Mouse (Mus musculus): ENCODE measurements around the gene Arglu1. TPM values are rescaled to one million over a fixed set of nuclear protein-coding genes. Genes with fewer than 3 reads are reported as not detected.

The Arglu1 gene
- polyA plus RNA-seq, 1 experiment from 2014 or later: 121 TPM

DNA sequence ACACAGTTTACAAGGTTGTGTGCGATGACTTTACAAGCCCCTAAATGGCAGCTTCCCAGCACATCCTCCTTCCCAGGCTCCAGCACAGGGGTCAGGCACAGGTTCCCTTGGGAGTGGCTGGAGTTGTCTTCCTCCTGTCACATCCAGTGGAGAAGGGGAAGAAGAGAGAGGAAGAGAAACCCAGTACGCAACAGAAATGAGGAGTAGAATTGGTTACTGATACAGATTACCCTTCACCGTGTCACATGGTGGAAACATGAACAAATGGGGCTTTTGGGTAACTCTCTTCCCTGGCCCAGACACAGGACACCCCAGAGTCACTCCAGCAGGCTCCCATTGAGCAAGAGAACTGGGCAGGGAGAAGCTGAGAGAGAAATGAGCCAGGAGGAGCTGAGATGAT, 40.8 kb downstream of the Arglu1 start:
- no peaks in the 10 kb centered on the region for H3K27me3 ChIP-seq
- CTCF ChIA-PET: no interaction called here
- TF ChIP-seq CTCF (IDR thresholded peaks at IDR 0.05): no peak
- in situ Hi-C loops (cut with MboI; ENCODE audit: low pct_unique_long_range_greater_than_20kb): no loop called here
- ATAC-seq (no peak), DNase-seq (ENCODE audit: low read depth, low spot score) (no peak)
- POLR2A ChIA-PET: no interaction called here

GRCm38 (mm10) chr8:8648686-8649085, 41.6 kb downstream of the Arglu1 start:
- ATAC-seq: no peak

DNA sequence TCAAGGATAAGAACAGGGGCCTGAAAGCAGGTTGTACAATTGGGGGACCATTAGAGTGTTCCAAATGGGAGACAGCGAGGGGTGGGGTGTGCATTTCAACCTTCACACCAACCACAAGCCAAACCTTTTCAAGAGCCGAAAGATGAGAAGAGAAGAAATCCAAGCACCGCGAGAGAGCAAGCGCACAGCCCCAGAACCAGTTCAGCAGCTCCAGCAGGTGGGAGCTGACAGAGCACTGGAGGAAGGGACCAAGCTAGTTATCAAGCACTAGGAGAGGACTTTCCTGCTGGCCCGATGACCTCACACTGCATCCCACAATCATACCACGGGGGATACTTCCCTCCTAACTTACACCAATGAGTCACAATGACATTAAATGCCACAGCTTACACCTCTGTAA, 42.5 kb downstream of the Arglu1 start:
- ChIA-PET POLR2A (interaction anchor here (1.2 kb wide), 2 partner anchors 9 to 10 kb away, joined by 3 to 4 read pairs; no protein-coding TSS in a partner anchor), CTCF (no interaction called here)
- ATAC-seq (no peak), DNase-seq (ENCODE audit: low read depth, low spot score) (no peak)
- no peak for TF ChIP-seq CTCF (IDR thresholded peaks at IDR 0.05)
- no peaks in the 10 kb centered on the region for H3K27me3 ChIP-seq
- in situ Hi-C loops (cut with MboI; ENCODE audit: low pct_unique_long_range_greater_than_20kb): no loop called here

More at GRCm38 (mm10) chr8:8648686-8649085, 41.6 kb downstream of the Arglu1 start:
- ChIA-PET POLR2A (interaction anchor here (1.2 kb wide), 2 partner anchors 8 to 9 kb away, joined by 3 to 4 read pairs; no protein-coding TSS in a partner anchor), CTCF (no interaction called here)
- H3K27me3 ChIP-seq: no peaks in the 10 kb centered on the region
- TF ChIP-seq CTCF (IDR thresholded peaks at IDR 0.05): no peak
- no peak for DNase-seq (ENCODE audit: low read depth, low spot score)
- in situ Hi-C loops (cut with MboI; ENCODE audit: low pct_unique_long_range_greater_than_20kb): no loop called here

GRCm38 (mm10) chr8:8647319-8647718, 43.0 kb downstream of the Arglu1 start:
- ChIA-PET CTCF (no interaction called here), POLR2A (interaction anchor here (1.2 kb wide), 1 partner anchor 9 kb away, joined by 3 read pairs; no protein-coding TSS in a partner anchor)
- peak; percentile 51 for TF ChIP-seq CTCF (IDR thresholded peaks at IDR 0.05)
- ATAC-seq (no peak), DNase-seq (ENCODE audit: low read depth, low spot score) (no peak)
- no peaks in the 10 kb centered on the region for H3K27me3 ChIP-seq
- in situ Hi-C loops (cut with MboI; ENCODE audit: low pct_unique_long_range_greater_than_20kb): no loop called here

GRCm38 (mm10) chr8:8644160-8644915, 46.0 kb downstream of the Arglu1 start:
- POLR2A ChIA-PET: no interaction called here
- in situ Hi-C loops (cut with MboI; ENCODE audit: low pct_unique_long_range_greater_than_20kb): no loop called here
- CTCF ChIA-PET: interaction anchor here (1.2 to 1.9 kb wide), 4 partner anchors 12 to 369 kb away, joined by 3 to 7 read pairs (median 3); no protein-coding TSS in a partner anchor
- no peak for DNase-seq (ENCODE audit: low read depth, low spot score)
- peak; percentile 6 for TF ChIP-seq CTCF (IDR thresholded peaks at IDR 0.05)
- H3K27me3 ChIP-seq: no peaks in the 10 kb centered on the region
- peak; percentile 72 for ATAC-seq

DNA sequence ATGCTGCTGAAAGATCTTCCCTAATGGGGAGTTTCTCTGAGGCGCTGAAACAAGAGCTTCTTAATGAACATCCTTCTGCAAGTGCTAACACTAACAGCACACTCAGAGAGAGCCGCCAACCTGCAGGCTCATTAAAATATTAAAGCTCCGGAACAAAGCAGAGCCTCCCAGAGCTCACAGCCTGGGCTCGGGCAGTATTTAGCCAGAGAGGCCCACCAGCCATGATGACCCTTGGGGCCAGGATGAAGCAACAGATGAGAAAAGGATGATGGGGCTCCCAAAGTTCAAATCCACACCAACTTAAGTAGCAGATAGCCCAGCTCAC, 50.1 kb downstream of the Arglu1 start:
- in situ Hi-C loops (cut with MboI; ENCODE audit: low pct_unique_long_range_greater_than_20kb): no loop called here
- POLR2A ChIA-PET: no interaction called here

DNA sequence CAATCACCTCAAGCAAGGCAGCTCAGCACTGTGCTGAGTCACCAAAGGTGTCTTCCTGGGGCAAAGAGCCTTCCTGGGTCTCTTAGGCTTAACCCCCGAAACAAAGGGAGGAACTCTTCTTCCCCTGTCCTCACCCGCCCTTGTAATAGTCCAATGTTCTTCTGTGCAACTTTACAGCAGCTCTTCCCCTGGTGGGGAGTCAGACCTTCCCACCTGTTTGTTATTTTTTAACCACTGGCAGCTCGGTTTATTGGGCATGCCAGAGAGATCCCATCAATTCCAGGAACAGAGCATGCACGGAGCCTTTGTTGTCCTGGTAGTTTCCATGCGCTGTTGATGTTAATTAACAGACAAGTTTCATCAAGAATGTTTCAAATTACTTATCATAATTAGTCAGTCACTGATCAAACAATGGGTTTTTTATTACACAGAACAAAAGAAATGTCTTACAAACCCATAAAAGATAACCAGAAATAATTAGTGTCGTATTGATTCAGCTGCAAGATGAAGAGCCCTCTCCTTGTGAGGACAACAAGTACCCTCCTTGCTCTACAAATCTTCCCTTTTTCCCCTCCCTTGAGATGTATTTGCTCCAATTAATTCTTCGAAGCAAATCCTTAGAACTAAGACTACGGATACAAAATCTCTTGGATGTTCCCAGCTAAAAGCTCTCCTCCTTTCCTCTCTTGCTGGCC, 50.6 kb downstream of the Arglu1 start:
- CTCF ChIA-PET: no interaction called here
- ATAC-seq (no peak), DNase-seq (ENCODE audit: low read depth, low spot score) (no peak)

More for the DNA sequence above, 50.1 kb downstream of the Arglu1 start:
- H3K27me3 ChIP-seq: no peaks in the 10 kb centered on the region
- CTCF ChIA-PET: no interaction called here
- ATAC-seq (no peak), DNase-seq (ENCODE audit: low read depth, low spot score) (no peak)
- TF ChIP-seq CTCF (IDR thresholded peaks at IDR 0.05): no peak

DNA sequence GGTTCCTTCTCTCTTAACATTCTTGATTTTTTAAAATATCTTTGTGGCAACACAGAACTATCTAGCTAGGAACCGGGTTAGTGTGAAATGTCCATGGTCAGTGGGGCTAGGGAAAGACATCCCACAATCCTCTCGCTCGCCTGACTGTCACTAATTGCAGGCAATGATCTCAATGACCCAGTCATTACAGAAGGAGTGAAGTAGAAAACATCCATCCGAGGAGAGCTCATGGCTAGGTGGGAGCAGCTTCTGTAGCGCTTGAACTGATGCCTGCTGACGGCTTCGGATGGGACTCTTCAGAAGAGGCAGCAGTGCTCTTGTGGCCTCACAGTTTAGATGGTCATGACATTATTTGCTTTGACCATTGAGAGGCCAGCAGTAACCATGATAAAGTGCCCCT, 58.9 kb downstream of the Arglu1 start:
- CTCF ChIA-PET: no interaction called here
- in situ Hi-C loops (cut with MboI; ENCODE audit: low pct_unique_long_range_greater_than_20kb): no loop called here
- no peaks in the 10 kb centered on the region for H3K27me3 ChIP-seq
- POLR2A ChIA-PET: no interaction called here
- ATAC-seq (no peak), DNase-seq (ENCODE audit: low read depth, low spot score) (no peak)
- no peak for TF ChIP-seq CTCF (IDR thresholded peaks at IDR 0.05)

More for the DNA sequence above, 50.6 kb downstream of the Arglu1 start:
- in situ Hi-C loops (cut with MboI; ENCODE audit: low pct_unique_long_range_greater_than_20kb): no loop called here
- POLR2A ChIA-PET: no interaction called here
- H3K27me3 ChIP-seq: no peaks in the 10 kb centered on the region
- TF ChIP-seq CTCF (IDR thresholded peaks at IDR 0.05): no peak

GRCm38 (mm10) chr8:8624017-8624416, 66.3 kb downstream of the Arglu1 start:
- CTCF ChIA-PET: interaction anchor here (1.2 to 1.5 kb wide), 2 partner anchors 11 to 12 kb away, joined by 3 read pairs; no protein-coding TSS in a partner anchor
- H3K27me3 ChIP-seq: no peaks in the 10 kb centered on the region
- DNase-seq (ENCODE audit: low read depth, low spot score): no peak
- no peak for ATAC-seq
- no peak for TF ChIP-seq CTCF (IDR thresholded peaks at IDR 0.05)
- POLR2A ChIA-PET: no interaction called here
- in situ Hi-C loops (cut with MboI; ENCODE audit: low pct_unique_long_range_greater_than_20kb): no loop called here

DNA sequence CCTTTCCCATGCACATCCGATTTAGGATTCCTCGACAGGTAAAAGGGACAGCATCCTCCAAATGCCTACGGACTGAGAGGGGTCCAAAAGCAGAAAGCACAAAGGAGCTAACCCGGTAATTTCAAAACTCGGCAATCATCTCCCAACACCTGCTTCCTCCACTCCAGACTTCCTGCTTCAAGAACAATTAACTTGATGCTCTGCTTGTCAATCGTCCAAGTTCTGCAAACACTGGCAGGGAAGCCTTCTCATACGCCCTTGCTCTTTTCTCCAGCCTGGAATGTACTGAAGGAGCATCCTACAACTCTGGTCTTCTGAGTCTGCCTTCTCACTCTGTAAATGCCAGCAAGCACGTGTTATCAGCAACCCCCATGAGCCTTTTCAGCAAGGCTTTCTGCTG, 66.8 kb downstream of the Arglu1 start:
- DNase-seq (ENCODE audit: low read depth, low spot score): no peak
- ChIA-PET CTCF (interaction anchor here (1.2 kb wide), 1 partner anchor 11 kb away, joined by 3 read pairs; no protein-coding TSS in a partner anchor), POLR2A (no interaction called here)
- no peak for ATAC-seq
- H3K27me3 ChIP-seq: no peaks in the 10 kb centered on the region
- in situ Hi-C loops (cut with MboI; ENCODE audit: low pct_unique_long_range_greater_than_20kb): no loop called here
- TF ChIP-seq CTCF (IDR thresholded peaks at IDR 0.05): no peak

GRCm38 (mm10) chr8:8622476-8622875, 67.8 kb downstream of the Arglu1 start:
- ChIA-PET CTCF (no interaction called here), POLR2A (no interaction called here)
- ATAC-seq (no peak), DNase-seq (ENCODE audit: low read depth, low spot score) (no peak)
- H3K27me3 ChIP-seq: no peaks in the 10 kb centered on the region
- in situ Hi-C loops (cut with MboI; ENCODE audit: low pct_unique_long_range_greater_than_20kb): no loop called here
- TF ChIP-seq CTCF (IDR thresholded peaks at IDR 0.05): no peak

Data from Patski (cell line).